Mouse (Mus musculus): ENCODE data around the gene Lmo4. TPM values are rescaled to one million over a fixed set of nuclear protein-coding genes. Genes with fewer than 3 reads are reported as not detected.
A peak's percentile ranks its signal among the peaks of the same experiment; 100 is the strongest.

The Lmo4 gene
- polyA plus RNA-seq, 1 experiment: 49.1 TPM

- TF ChIP-seq CTCF (IDR thresholded peaks at IDR 0.05; ENCODE audit: borderline replicate concordance, insufficient read depth, low read depth, low read length) (no peak), POLR2A (IDR thresholded peaks at IDR 0.05; ENCODE audit: borderline replicate concordance, insufficient read depth, low read length) (no peak)
- DNase-seq: peak in 1 of 2 experiments; percentile 11
- no peak overlapping the region for H3K4me3 ChIP-seq (replicated peaks; ENCODE audit: insufficient read depth, low read depth, low read length)
- H3K27ac ChIP-seq (ENCODE audit: insufficient read depth, low read length): no peak overlapping the region
- no peaks in the 10 kb centered on the region for H3K4me1 ChIP-seq (ENCODE audit: control insufficient read depth, insufficient read depth, low read length)
- H3K27me3 ChIP-seq (ENCODE audit: control insufficient read depth, insufficient read depth, low read length): no peaks in the 10 kb centered on the region
- 35% methylated on average over 7 of the region's 7 CpGs for WGBS
These were observed 31.0 kb downstream of the Lmo4 start for GRCm38 (mm10) chr3:144173866-144174588.

DNA sequence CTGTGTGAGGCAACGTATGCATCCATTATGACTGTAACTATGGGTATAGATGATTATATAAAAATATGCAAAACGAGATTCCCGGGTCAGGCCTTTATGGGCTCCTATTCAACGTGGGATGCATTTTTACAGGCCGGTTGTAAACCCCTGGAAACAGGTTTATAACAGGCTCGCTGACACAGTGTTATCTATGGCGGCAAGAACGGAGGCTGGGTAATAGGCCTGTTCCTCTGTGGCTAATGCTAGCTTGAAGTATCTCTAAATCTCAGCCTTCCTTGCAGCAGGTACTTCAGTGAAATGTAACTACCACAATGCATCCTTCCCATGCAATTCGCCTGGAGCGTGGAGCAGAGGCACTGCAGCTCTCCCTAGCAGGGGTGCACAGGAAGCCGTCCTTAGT, 31.9 kb downstream of the Lmo4 start:
- Histone ChIP-seq H3K4me1 (ENCODE audit: control insufficient read depth, insufficient read depth, low read length) (no peaks in the 10 kb centered on the region), H3K4me3 (replicated peaks; ENCODE audit: insufficient read depth, low read depth, low read length) (no peak overlapping the region), H3K27me3 (ENCODE audit: control insufficient read depth, insufficient read depth, low read length) (no peaks in the 10 kb centered on the region), H3K27ac (ENCODE audit: insufficient read depth, low read length) (no peak overlapping the region)
- no peak for DNase-seq
- WGBS: 88% methylated on average over 11 of the region's 11 CpGs
- TF ChIP-seq POLR2A (IDR thresholded peaks at IDR 0.05; ENCODE audit: borderline replicate concordance, insufficient read depth, low read length) (no peak), CTCF (IDR thresholded peaks at IDR 0.05; ENCODE audit: borderline replicate concordance, insufficient read depth, low read depth, low read length) (no peak)

GRCm38 (mm10) chr3:144171749-144172148, 33.3 kb downstream of the Lmo4 start:
- 85% methylated on average over 2 of the region's 2 CpGs for WGBS

DNA sequence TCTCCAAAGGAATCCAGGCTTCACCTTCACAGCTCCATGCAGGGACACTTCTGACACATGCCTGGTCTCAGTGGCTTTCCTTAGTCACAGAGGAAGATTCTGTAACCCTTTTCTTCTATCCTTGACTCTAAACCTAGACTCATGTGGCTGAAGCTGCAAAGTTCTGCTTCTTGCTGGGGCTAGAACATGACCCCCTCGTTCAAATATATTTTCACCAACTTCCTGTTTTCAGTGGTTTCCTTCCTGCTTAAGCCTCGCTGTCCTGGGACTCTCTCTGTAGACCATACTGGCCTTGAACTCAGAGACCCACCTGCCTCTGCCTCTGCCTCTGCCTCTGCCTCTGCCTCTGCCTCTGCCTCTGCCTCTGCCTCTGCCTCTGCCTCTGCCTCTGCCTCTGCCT, 34.5 kb downstream of the Lmo4 start:
- Histone ChIP-seq H3K27me3 (ENCODE audit: control insufficient read depth, insufficient read depth, low read length) (no peaks in the 10 kb centered on the region), H3K27ac (ENCODE audit: insufficient read depth, low read length) (no peak overlapping the region), H3K4me3 (replicated peaks; ENCODE audit: insufficient read depth, low read depth, low read length) (no peak overlapping the region), H3K4me1 (ENCODE audit: control insufficient read depth, insufficient read depth, low read length) (no peaks in the 10 kb centered on the region)
- TF ChIP-seq POLR2A (IDR thresholded peaks at IDR 0.05; ENCODE audit: borderline replicate concordance, insufficient read depth, low read length): no peak
- no peak for TF ChIP-seq CTCF (IDR thresholded peaks at IDR 0.05; ENCODE audit: borderline replicate concordance, insufficient read depth, low read depth, low read length)
- DNase-seq: no peak
- 91% methylated on average over 2 of the region's 2 CpGs for WGBS

More at GRCm38 (mm10) chr3:144171749-144172148, 33.3 kb downstream of the Lmo4 start:
- no peaks in the 10 kb centered on the region for H3K4me1 ChIP-seq (ENCODE audit: control insufficient read depth, insufficient read depth, low read length)
- TF ChIP-seq CTCF (IDR thresholded peaks at IDR 0.05; ENCODE audit: borderline replicate concordance, insufficient read depth, low read depth, low read length) (no peak), POLR2A (IDR thresholded peaks at IDR 0.05; ENCODE audit: borderline replicate concordance, insufficient read depth, low read length) (no peak)
- no peak overlapping the region for H3K27ac ChIP-seq (ENCODE audit: insufficient read depth, low read length)
- H3K27me3 ChIP-seq (ENCODE audit: control insufficient read depth, insufficient read depth, low read length): no peaks in the 10 kb centered on the region
- no peak for DNase-seq
- H3K4me3 ChIP-seq (replicated peaks; ENCODE audit: insufficient read depth, low read depth, low read length): no peak overlapping the region

DNA sequence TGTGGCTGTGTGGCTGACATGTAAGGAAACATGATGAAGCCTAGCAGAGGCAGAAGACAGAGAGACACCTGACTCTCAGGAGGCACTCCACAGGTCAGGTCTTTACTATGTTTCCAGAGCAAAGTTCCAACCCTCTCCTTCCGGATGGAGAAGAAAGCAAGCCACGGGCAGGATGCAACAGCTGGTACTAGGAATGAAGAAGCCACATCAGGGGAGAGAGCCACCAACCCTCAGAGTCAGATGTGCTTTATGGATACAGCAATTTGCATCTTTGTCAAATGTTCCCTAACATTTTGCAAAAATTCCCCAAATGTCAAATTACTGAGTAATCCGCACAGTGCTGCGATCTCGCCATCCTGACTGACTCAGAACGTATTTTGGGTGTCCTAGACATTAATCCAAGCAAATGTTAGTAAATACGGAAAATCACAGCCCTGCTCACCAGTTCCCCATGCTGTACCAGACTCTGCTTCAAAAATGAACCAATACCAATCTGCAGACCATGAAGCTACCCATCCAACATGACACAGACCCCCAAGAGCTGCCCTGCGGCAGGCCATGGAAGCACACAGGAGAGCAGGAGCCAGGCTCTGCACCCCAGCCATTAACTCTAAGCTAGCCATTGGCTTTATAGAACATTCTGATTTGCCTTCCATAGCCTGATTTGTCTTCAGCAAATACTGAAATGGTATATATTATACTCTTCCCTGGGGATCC, 38.4 kb downstream of the Lmo4 start:
- WGBS: 91% methylated on average over 8 of the region's 8 CpGs
- TF ChIP-seq POLR2A (IDR thresholded peaks at IDR 0.05; ENCODE audit: borderline replicate concordance, insufficient read depth, low read length) (no peak), CTCF (IDR thresholded peaks at IDR 0.05; ENCODE audit: borderline replicate concordance, insufficient read depth, low read depth, low read length) (no peak)
- Histone ChIP-seq H3K27ac (ENCODE audit: insufficient read depth, low read length) (no peak overlapping the region), H3K27me3 (ENCODE audit: control insufficient read depth, insufficient read depth, low read length) (no peaks in the 10 kb centered on the region), H3K4me3 (replicated peaks; ENCODE audit: insufficient read depth, low read depth, low read length) (no peak overlapping the region), H3K4me1 (ENCODE audit: control insufficient read depth, insufficient read depth, low read length) (no peaks in the 10 kb centered on the region)
- DNase-seq: no peak

- Histone ChIP-seq H3K4me3 (replicated peaks; ENCODE audit: insufficient read depth, low read depth, low read length) (no peak overlapping the region), H3K27ac (ENCODE audit: insufficient read depth, low read length) (no peak overlapping the region), H3K4me1 (ENCODE audit: control insufficient read depth, insufficient read depth, low read length) (no peaks in the 10 kb centered on the region), H3K27me3 (ENCODE audit: control insufficient read depth, insufficient read depth, low read length) (no peaks in the 10 kb centered on the region)
- no peak for DNase-seq
- TF ChIP-seq POLR2A (IDR thresholded peaks at IDR 0.05; ENCODE audit: borderline replicate concordance, insufficient read depth, low read length) (no peak), CTCF (IDR thresholded peaks at IDR 0.05; ENCODE audit: borderline replicate concordance, insufficient read depth, low read depth, low read length) (no peak)
- 77% methylated on average over 12 of the region's 12 CpGs for WGBS
These were observed 39.6 kb downstream of the Lmo4 start for GRCm38 (mm10) chr3:144165439-144165838.

DNA sequence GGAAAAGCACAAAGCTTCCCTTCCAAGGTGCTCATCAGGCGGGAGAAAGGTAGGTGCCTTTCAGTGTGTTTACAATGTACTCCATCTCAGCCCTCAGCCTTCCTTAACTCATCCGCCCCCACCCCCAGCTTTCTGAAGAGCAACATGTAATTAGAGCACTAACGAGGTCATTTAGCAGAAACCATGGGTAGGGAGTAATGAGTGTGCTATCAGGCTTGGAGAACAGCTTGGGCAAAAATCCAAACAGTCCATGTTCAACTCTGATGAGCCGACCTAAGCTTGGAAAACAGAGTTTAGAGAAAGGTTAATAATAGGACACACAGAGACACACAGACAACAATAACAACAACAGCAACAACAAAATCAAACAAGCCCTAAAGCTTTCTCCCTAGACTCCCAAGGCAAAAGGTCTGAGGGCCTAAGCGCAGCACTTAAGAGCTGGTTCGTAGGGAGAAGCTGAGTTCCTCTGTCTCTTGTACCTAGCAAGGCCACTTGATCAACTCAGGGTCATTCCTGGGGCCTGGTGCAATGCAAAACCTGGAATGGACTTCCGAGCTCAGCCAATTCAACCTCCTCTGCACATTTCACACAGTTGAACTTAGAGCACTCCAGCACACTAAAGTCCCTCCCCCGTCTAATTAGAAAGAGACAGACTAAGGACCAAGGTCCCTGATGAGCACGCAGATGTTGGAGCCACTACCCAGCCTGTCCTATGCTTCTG, 40.2 kb downstream of the Lmo4 start:
- no peaks in the 10 kb centered on the region for H3K27me3 ChIP-seq (ENCODE audit: control insufficient read depth, insufficient read depth, low read length)
- no peak overlapping the region for H3K27ac ChIP-seq (ENCODE audit: insufficient read depth, low read length)
- no peak for DNase-seq
- H3K4me3 ChIP-seq (replicated peaks; ENCODE audit: insufficient read depth, low read depth, low read length): no peak overlapping the region
- TF ChIP-seq POLR2A (IDR thresholded peaks at IDR 0.05; ENCODE audit: borderline replicate concordance, insufficient read depth, low read length) (no peak), CTCF (IDR thresholded peaks at IDR 0.05; ENCODE audit: borderline replicate concordance, insufficient read depth, low read depth, low read length) (no peak)
- H3K4me1 ChIP-seq (ENCODE audit: control insufficient read depth, insufficient read depth, low read length): no peaks in the 10 kb centered on the region
- WGBS: 73% methylated on average over 9 of the region's 9 CpGs

Measured in cerebellum, adult 2 months (tissue).